Mouse (Mus musculus) kidney, adult 8-10 months (tissue): ENCODE measurements at regions not wholly inside any gene's neighbourhood (a gene's known extent, or its start where the extent isn't known, plus 50 kb on each side); places are given as distances from the start of the nearest gene placed in this dataset.

Experiments used
- DNase-seq, 2 experiments: peaks; one replicate each; pipeline ENCODE4 v3.0.0; 2022

- DNase-seq, result no peak
These were observed 359.6 kb upstream of the Nr3c2 start for GRCm38 (mm10) chr8:76539638-76540037.

GRCm38 (mm10) chr8:76540611-76541010 lies 358.6 kb upstream of the Nr3c2 start:
- no peak for DNase-seq

- DNase-seq, result no peak
These were observed 347.6 kb upstream of the Nr3c2 start for GRCm38 (mm10) chr8:76551681-76552080.

GRCm38 (mm10) chr8:76601566-76601965 lies 297.7 kb upstream of the Nr3c2 start:
- DNase-seq, result no peak

GRCm38 (mm10) chr8:76618721-76619120 lies 280.5 kb upstream of the Nr3c2 start:
- DNase-seq, result no peak

GRCm38 (mm10) chr8:76620853-76621252 lies 278.4 kb upstream of the Nr3c2 start:
- DNase-seq, result no peak

- no peak for DNase-seq
These were observed 266.2 kb upstream of the Nr3c2 start for GRCm38 (mm10) chr8:76633086-76633485.
